Mouse (Mus musculus) G1E (cell line): ENCODE data around the gene Pdlim5.

ENCODE experiments used
- CTCF ChIP-seq: IDR thresholded peaks from 2 replicates; pipeline ENCODE4 v1.5.1; 2012; ENCODE audit warnings: low read depth, low read length, inconsistent platforms, mixed read lengths
- GATA1 ChIP-seq: IDR thresholded peaks from 2 replicates; pipeline ENCODE4 v1.6.1; 2012; ENCODE audit warnings: borderline replicate concordance, low read length, inconsistent platforms, mixed read lengths
- POLR2AphosphoS5 ChIP-seq: IDR thresholded peaks from 2 replicates; pipeline ENCODE4 v1.6.1; 2012; ENCODE audit warnings: low read depth, low read length, inconsistent platforms; ENCODE audit not compliant: insufficient replicate concordance
- TAL1 ChIP-seq: conservative IDR thresholded peaks from 2 replicates; pipeline ENCODE4 v1.6.1; 2012; ENCODE audit warnings: low read depth, low read length, inconsistent platforms, mixed read lengths

GRCm38 (mm10) chr3:142423501-142423917 is 28.0 kb upstream of the Pdlim5 start:
- TF ChIP-seq CTCF (no peak), GATA1 (no peak), POLR2AphosphoS5 (no peak), TAL1 (no peak)
